Mouse (Mus musculus) midbrain, postnatal 0 days (tissue): ENCODE measurements around the gene Gm20517. TPM values are rescaled to one million over a fixed set of nuclear protein-coding genes. Genes with fewer than 3 reads are reported as not detected.

Experiments used
- ATAC-seq: fragments of 200-750 bp; cut with Nextera tagmentation; 2 replicates; pipeline ENCODE4 v1.8.0; 2017; ENCODE audit warnings: moderate number of reproducible peaks, mild to moderate bottlenecking, moderate TSS enrichment, moderate library complexity; ENCODE audit not compliant: low FRiP score
- DNase-seq: peaks from one replicate; pipeline ENCODE4 v3.0.0-alpha.2; 2015; ENCODE audit warnings: low spot score
- H3K27ac ChIP-seq: fragments of 300-500 bp; sonication (generic); 2 replicates; pipeline ENCODE4 v1.5.1; 2014; ENCODE audit warnings: low read depth, mild to moderate bottlenecking, low read length, mixed read lengths
- H3K27me3 ChIP-seq: fragments of 300-500 bp; sonication (generic); 2 replicates; pipeline ENCODE4 v1.6.1; 2014; ENCODE audit warnings: low read length, control low read depth, mixed read lengths; ENCODE audit not compliant: insufficient read depth
- H3K36me3 ChIP-seq: fragments of 300-500 bp; sonication (generic); 2 replicates; pipeline ENCODE4 v1.6.1; 2014; ENCODE audit warnings: low read length, control low read depth, mixed read lengths; ENCODE audit not compliant: insufficient read depth
- H3K4me1 ChIP-seq: fragments of 300-500 bp; sonication (generic); 2 replicates; pipeline ENCODE4 v1.6.1; 2014; ENCODE audit warnings: mild to moderate bottlenecking, control low read depth, antibody characterized with exemption, low read length, mixed read lengths; ENCODE audit not compliant: insufficient read depth
- H3K4me2 ChIP-seq: fragments of 300-500 bp; sonication (generic); 2 replicates; pipeline ENCODE4 v1.6.1; 2014; ENCODE audit warnings: low read depth, mild to moderate bottlenecking, low read length, mixed read lengths; ENCODE audit not compliant: poor library complexity, severe bottlenecking
- H3K4me3 ChIP-seq: fragments of 300-500 bp; sonication (generic); 2 replicates; pipeline ENCODE4 v1.5.1; 2014; ENCODE audit warnings: low read depth, mild to moderate bottlenecking, low read length, moderate library complexity
- H3K9ac ChIP-seq: fragments of 300-500 bp; sonication (generic); replicated peaks from 2 replicates; pipeline ENCODE4 v1.6.1; 2014; ENCODE audit warnings: mild to moderate bottlenecking, low read length, moderate library complexity, mixed read lengths; ENCODE audit not compliant: poor library complexity, severe bottlenecking
- H3K9me3 ChIP-seq: fragments of 300-500 bp; sonication (generic); 2 replicates; pipeline ENCODE4 v1.6.1; 2016; ENCODE audit warnings: low read length, control low read depth
- CTCF ChIP-seq: IDR thresholded peaks from 2 replicates; pipeline ENCODE4 v1.5.1; 2016; ENCODE audit warnings: antibody characterized with exemption, mild to moderate bottlenecking
- WGBS: fragments of 180-500 bp; shearing (Covaris S2); extraction: QIAGEN DNeasy Blood & Tissue Kit; methylation state at CpG from one replicate; pipeline ENCODE4 v1.1.7; 2014; 5-methylcytosine and 5-hydroxymethylcytosine counted together
- polyA plus RNA-seq: library from polyadenylated mRNA; unstranded; fragments of >200 nt; fragmentation: Nextera tagmentation; extraction: Ambion mirVana; gene quantifications from 2 replicates; pipeline ENCODE4 v1.2.1, GENCODE M21; 2015
- total RNA-seq: library from RNA; depleted of rRNA; stranded (reverse); fragments of >200 nt; gene quantifications from 2 replicates; pipeline ENCODE4 v1.2.3, GENCODE M21; 2014

Gm20517 gene
- total and polyA plus RNA-seq, 2 experiments from 2014 or later = 0.96 to 3.2 TPM

- TF ChIP-seq CTCF = no peak
- 93% methylated on average over 5 of the region's 5 CpGs for WGBS
- H3K4me2 ChIP-seq = no peak overlapping the region
- no peaks in the 10 kb centered on the region for H3K4me1 ChIP-seq
- H3K27me3 ChIP-seq = no peaks in the 10 kb centered on the region
- no peak overlapping the region for H3K27ac ChIP-seq
- no peak for ATAC-seq
- no peak overlapping the region for H3K4me3 ChIP-seq
- H3K9ac ChIP-seq = no peak overlapping the region
- peaks cover 32% of the 10 kb centered on the region for H3K36me3 ChIP-seq
- no peaks in the 10 kb centered on the region for H3K9me3 ChIP-seq
- DNase-seq = no peak
These were observed 14.6 kb downstream of the Gm20517 start for GRCm38 (mm10) chr17:47626031-47626430.

- 88% methylated on average over 2 of the region's 2 CpGs for WGBS
- ATAC-seq (no peak), DNase-seq (no peak)
- Histone ChIP-seq H3K4me3 (no peak overlapping the region), H3K9me3 (no peaks in the 10 kb centered on the region), H3K9ac (no peak overlapping the region), H3K4me1 (peaks cover 7% of the 10 kb centered on the region; the same call in 1 of the 2 replicates), H3K36me3 (peaks cover 22% of the 10 kb centered on the region), H3K4me2 (no peak overlapping the region), H3K27ac (no peak overlapping the region), H3K27me3 (no peaks in the 10 kb centered on the region)
- peak; percentile 42 for TF ChIP-seq CTCF
These were observed 16.4 kb downstream of the Gm20517 start for GRCm38 (mm10) chr17:47627791-47628190.

- peak overlapping the region; percentile 87 for H3K27ac ChIP-seq
- WGBS = under 1% methylated on average over 54 of the region's 63 CpGs
These were observed 17.7 kb downstream of the Gm20517 start for GRCm38 (mm10) chr17:47628851-47629676.

GRCm38 (mm10) chr17:47629717-47630677, 18.6 kb downstream of the Gm20517 start:
- peak; percentile 38 for DNase-seq
- Histone ChIP-seq H3K4me2 (peak overlapping the region; percentile 86), H3K9ac (peak overlapping the region; percentile 72), H3K27ac (peak overlapping the region; percentile 87), H3K4me3 (peak overlapping the region; percentile 70), H3K36me3 (peaks cover 8% of the 10 kb centered on the region), H3K4me1 (peaks cover 7% of the 10 kb centered on the region; the same call in 1 of the 2 replicates), H3K9me3 (no peaks in the 10 kb centered on the region), H3K27me3 (no peaks in the 10 kb centered on the region)
- ATAC-seq = peak; percentile 32
- under 1% methylated on average over 60 of the region's 61 CpGs for WGBS
- no peak for TF ChIP-seq CTCF

More at GRCm38 (mm10) chr17:47628851-47629676, 17.7 kb downstream of the Gm20517 start:
- Histone ChIP-seq H3K9ac (peak overlapping the region; percentile 72), H3K4me3 (peak overlapping the region; percentile 70), H3K36me3 (peaks cover 9% of the 10 kb centered on the region), H3K4me1 (peaks cover 7% of the 10 kb centered on the region; the same call in 1 of the 2 replicates), H3K4me2 (peak overlapping the region; percentile 86), H3K9me3 (no peaks in the 10 kb centered on the region), H3K27me3 (no peaks in the 10 kb centered on the region)
- DNase-seq (peak; percentile 97), ATAC-seq (peak; percentile 95)
- 0 out of 2 replicates have a peak, but pooled peaks have one; percentile 1 for TF ChIP-seq CTCF

- Histone ChIP-seq H3K4me3 (peak within 1 kb of the TSS; percentile 70), H3K9ac (peak within 1 kb of the TSS; percentile 72), H3K4me1 (peaks cover 7% of the 10 kb centered on the region; the same call in 1 of the 2 replicates), H3K4me2 (peak within 1 kb of the TSS; percentile 86), H3K27me3 (no peaks in the 10 kb centered on the region), H3K9me3 (no peaks in the 10 kb centered on the region), H3K27ac (peak within 1 kb of the TSS; percentile 87), H3K36me3 (peaks cover 9% of the 10 kb centered on the region)
- no peak for ATAC-seq
- DNase-seq = no peak
- WGBS = 1% methylated on average over 3 of the region's 3 CpGs
- TF ChIP-seq CTCF = no peak
These were observed 19.3 kb downstream of the Gm20517 start, which contains the start of gene Usp49 for GRCm38 (mm10) chr17:47630678-47631065. Gene Usp49, plus strand, starts transcription at chr17:47630690.
